Mouse (Mus musculus): ENCODE data around the gene Tmem220.

DNA sequence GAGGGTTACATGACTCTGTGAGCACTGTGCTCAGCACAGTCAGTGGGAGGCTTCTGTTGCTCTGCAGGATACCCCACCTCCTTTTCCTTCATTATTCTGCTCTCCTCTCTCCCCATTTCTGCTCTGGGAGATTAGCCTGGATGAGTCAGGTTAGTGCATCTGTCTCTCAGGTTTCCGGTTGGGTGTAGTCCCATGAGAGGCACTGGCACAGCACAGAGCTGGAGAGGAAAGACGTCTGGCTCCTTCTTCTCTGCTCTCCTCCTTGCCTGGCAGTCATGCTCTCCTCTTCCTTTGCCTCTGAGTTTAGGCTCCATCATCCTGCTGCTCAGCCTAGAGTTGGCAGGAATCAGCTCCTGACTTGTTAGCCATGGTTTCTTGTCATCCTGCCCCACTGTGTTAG lies 32.8 kb upstream of the Tmem220 start:
- TF ChIP-seq CTCF (IDR thresholded peaks at IDR 0.05) = no peak
- TF ChIP-seq EP300 (IDR thresholded peaks at IDR 0.05) = no peak
